In genomic region chr19:45230848-45231382, GRCm38 (mm10) we compare ENCODE assay signal across 11 mouse cellular contexts. TPM values are rescaled to one million over a fixed set of nuclear protein-coding genes. Genes with fewer than 3 reads are reported as not detected.
DNase-seq lines count a peak whose midpoint lies in the region; ATAC-seq and TF ChIP-seq lines count a peak whose summit lies in the region.
"Had no signal": no experiment of that assay in that cellular context is flagged by ENCODE, and none has a peak within 500 bp of the region (broad histone marks: within the 10 kb centered on the region; RNA-seq: fewer than 3 reads in every experiment).

No protein-coding gene starts in this region.

- no peak overlapping the region for H3K9ac ChIP-seq in heart, postnatal 0 days (replicated peaks; ENCODE audit: low read depth, low read length)
- peak overlapping the region; percentile 75 for H3K9ac ChIP-seq in hindbrain, embryonic 12.5 days
- H3K9ac ChIP-seq in midbrain, embryonic 14.5 days (replicated peaks; ENCODE audit: low read length): no peak overlapping the region

- no peak for DNase-seq in heart, postnatal 0 days (ENCODE audit: low spot score)
- no peak for DNase-seq in heart, adult 18-20 months
- peak; percentile 63 for DNase-seq in embryo, embryonic 9.5 days (ENCODE audit: extremely low spot score)
- DNase-seq in midbrain, embryonic 14.5 days: no peak
- no peak for DNase-seq in cerebellum, adult 8-10 months
- DNase-seq in right cerebral cortex, postnatal 14 days: no peak
- DNase-seq in left cerebral cortex, postnatal 4 days: no peak

- peak overlapping the region; percentile 32 for H3K4me2 ChIP-seq in heart, postnatal 0 days (ENCODE audit: low read depth, low read length)
- H3K4me2 ChIP-seq in hindbrain, embryonic 12.5 days (replicated peaks): peak overlapping the region; percentile 46
- H3K4me2 ChIP-seq in midbrain, embryonic 14.5 days (ENCODE audit: low read length): peak overlapping the region; percentile 42

- peaks cover 99% of the 10 kb centered on the region for H3K27me3 ChIP-seq in heart, postnatal 0 days (ENCODE audit: control insufficient read depth, insufficient read depth, low read length)
- peaks cover 93% of the 10 kb centered on the region for H3K27me3 ChIP-seq in hindbrain, embryonic 12.5 days
- H3K27me3 ChIP-seq in midbrain, embryonic 14.5 days (ENCODE audit: control insufficient read depth, insufficient read depth, low read length): peaks cover 94% of the 10 kb centered on the region

- peaks cover 10% of the 10 kb centered on the region; the same call in 1 of the 2 replicates for H3K4me1 ChIP-seq in heart, postnatal 0 days (ENCODE audit: control insufficient read depth, insufficient read depth)
- peaks cover 38% of the 10 kb centered on the region for H3K4me1 ChIP-seq in hindbrain, embryonic 12.5 days
- H3K4me1 ChIP-seq in midbrain, embryonic 14.5 days (ENCODE audit: control insufficient read depth, insufficient read depth, low read length): 0 out of 2 replicates have a peak, but pooled peaks cover 4% of the 10 kb centered on the region

- ATAC-seq in heart, postnatal 0 days (ENCODE audit: insufficient read depth, low read depth): no peak
- peak; percentile 81 for ATAC-seq in hindbrain, embryonic 12.5 days (ENCODE audit: low FRiP score)
- ATAC-seq in midbrain, embryonic 14.5 days (ENCODE audit: low FRiP score, low TSS enrichment): peak; percentile 34; the same call in 1 of the 2 replicates

- no peak for TF ChIP-seq CTCF in heart, postnatal 0 days (IDR thresholded peaks at IDR 0.05; ENCODE audit: low read depth)

- H3K27ac ChIP-seq in heart, postnatal 0 days (ENCODE audit: low read depth): no peak overlapping the region
- H3K27ac ChIP-seq in hindbrain, embryonic 12.5 days: peak overlapping the region; percentile 92
- no peak overlapping the region for H3K27ac ChIP-seq in midbrain, embryonic 14.5 days (replicated peaks; ENCODE audit: low read depth, low read length)

- H3K4me3 ChIP-seq in heart, postnatal 0 days (ENCODE audit: low read depth, low read length): peak overlapping the region; percentile 27
- H3K4me3 ChIP-seq in hindbrain, embryonic 12.5 days: peak overlapping the region; percentile 43
- 0 out of 2 replicates have a peak overlapping the region, but pooled peaks have one; percentile 4 for H3K4me3 ChIP-seq in midbrain, embryonic 14.5 days (replicated peaks; ENCODE audit: low read depth, low read length)

- intact Hi-C loops in left cerebral cortex, postnatal 4 days (cut with DNase I): no loop called here

- H3K9me3 ChIP-seq in heart, postnatal 0 days (replicated peaks; ENCODE audit: control insufficient read depth, low read length): no peaks in the 10 kb centered on the region
- no peaks in the 10 kb centered on the region for H3K9me3 ChIP-seq in hindbrain, embryonic 12.5 days (replicated peaks)
- no peaks in the 10 kb centered on the region for H3K9me3 ChIP-seq in midbrain, embryonic 14.5 days (ENCODE audit: control insufficient read depth, low read length)

- no peaks in the 10 kb centered on the region for H3K36me3 ChIP-seq in heart, postnatal 0 days (replicated peaks; ENCODE audit: control insufficient read depth, insufficient read depth, low read length)
- H3K36me3 ChIP-seq in hindbrain, embryonic 12.5 days: no peaks in the 10 kb centered on the region
- no peaks in the 10 kb centered on the region for H3K36me3 ChIP-seq in midbrain, embryonic 14.5 days (ENCODE audit: control insufficient read depth, insufficient read depth, low read length)

- TF ChIP-seq EP300 in heart, postnatal 0 days (IDR thresholded peaks at IDR 0.05; ENCODE audit: low read depth): no peak

- 2% methylated on average over 36 of the region's 51 CpGs for WGBS in heart, postnatal 0 days
- WGBS in hindbrain, embryonic 12.5 days: under 1% methylated on average over 47 of the region's 51 CpGs
- under 1% methylated on average over 51 of the region's 51 CpGs for whole genome bisulfite sequencing in midbrain, embryonic 14.5 days

RNA-seq across cellular contexts. Expression of gene Lbx1, which starts 4.7 kb away (rescaled TPM):
- total RNA-seq in heart, postnatal 0 days (2014; rRNA removed; ENCODE audit: low replicate concordance): not detected in 2 replicates
- polyA plus RNA-seq in heart, postnatal 0 days (2015; fragmentation: Nextera tagmentation; extraction: Ambion mirVana): not detected in 2 replicates
- under 1 TPM in 1 of 2 experiments, not detected in 1; 0.18 TPM for total RNA-seq in heart, adult 18-20 months (2021)
- polyA plus RNA-seq in hindbrain, embryonic 12.5 days (2016; fragmentation: Nextera tagmentation; extraction: Ambion mirVana): 10.8 and 18.8 TPM in 2 replicates
- 0.49 and 0.65 TPM in 2 replicates for polyA plus RNA-seq in midbrain, embryonic 14.5 days (2014; fragmentation: Nextera tagmentation; extraction: Ambion mirVana)
- not detected for total RNA-seq in left cerebral cortex, postnatal 4 days (2021)
- total RNA-seq: CH12.LX; granulocyte monocyte progenitor cell, adult 5-6 weeks; left cerebral cortex, adult 18-20 months had no signal
